Mouse (Mus musculus) intestine, postnatal 0 days (tissue): ENCODE data around the gene Ddx52. TPM values are rescaled to one million over a fixed set of nuclear protein-coding genes. Genes with fewer than 3 reads are reported as not detected.

ENCODE experiments used
- ATAC-seq: fragments of 200-750 bp; cut with Nextera tagmentation; 2 replicates; pipeline ENCODE4 v1.8.0; 2017; ENCODE audit warnings: mild to moderate bottlenecking, moderate TSS enrichment, moderate library complexity
- H3K27ac ChIP-seq: fragments of 300-500 bp; sonication (generic); 2 replicates; pipeline ENCODE4 v1.5.1; 2014; ENCODE audit warnings: mild to moderate bottlenecking, low read depth, low read length, moderate library complexity
- H3K27me3 ChIP-seq: fragments of 300-500 bp; sonication (generic); replicated peaks from 2 replicates; pipeline ENCODE4 v1.6.1; 2014; ENCODE audit warnings: low read length, mixed read lengths; ENCODE audit not compliant: control insufficient read depth, insufficient read depth
- H3K36me3 ChIP-seq: fragments of 300-500 bp; sonication (generic); 2 replicates; pipeline ENCODE4 v1.6.1; 2014; ENCODE audit warnings: mild to moderate bottlenecking, moderate library complexity; ENCODE audit not compliant: control insufficient read depth, insufficient read depth
- H3K4me1 ChIP-seq: fragments of 300-500 bp; sonication (generic); replicated peaks from 2 replicates; pipeline ENCODE4 v1.6.1; 2014; ENCODE audit warnings: antibody characterized with exemption, low read length, mixed read lengths; ENCODE audit not compliant: control insufficient read depth, insufficient read depth
- H3K4me2 ChIP-seq: fragments of 300-500 bp; sonication (generic); replicated peaks from 2 replicates; pipeline ENCODE4 v1.6.1; 2014; ENCODE audit warnings: low read depth, mild to moderate bottlenecking, moderate library complexity
- H3K4me3 ChIP-seq: fragments of 300-500 bp; sonication (generic); 2 replicates; pipeline ENCODE4 v1.5.1; 2014; ENCODE audit warnings: low read depth, low read length
- H3K9ac ChIP-seq: fragments of 300-500 bp; sonication (generic); 2 replicates; pipeline ENCODE4 v1.6.1; 2014; ENCODE audit warnings: mild to moderate bottlenecking, low read depth, low read length
- H3K9me3 ChIP-seq: fragments of 300-500 bp; sonication (generic); 2 replicates; pipeline ENCODE4 v1.6.1; 2016; ENCODE audit warnings: mixed run types; ENCODE audit not compliant: control insufficient read depth
- CTCF ChIP-seq: sonication (generic); IDR thresholded peaks from 2 replicates; pipeline ENCODE4 v1.5.1; 2016; ENCODE audit warnings: low read depth, mild to moderate bottlenecking, control low read depth, antibody characterized with exemption, moderate library complexity
- WGBS: fragments of 180-500 bp; shearing (Covaris S2); extraction: QIAGEN DNeasy Blood & Tissue Kit; methylation state at CpG from one replicate; pipeline ENCODE4 v1.1.7; 2014; 5-methylcytosine and 5-hydroxymethylcytosine counted together
- polyA plus RNA-seq: library from polyadenylated mRNA; unstranded; fragments of >200 nt; fragmentation: Nextera tagmentation; extraction: Ambion mirVana; gene quantifications from 2 replicates; pipeline ENCODE4 v1.2.1, GENCODE M21; 2015

Gene Ddx52
- 14.1 and 16.9 TPM in 2 replicates for polyA plus RNA-seq

GRCm38 (mm10) chr11:83941950-83942840 lies at the start of gene Ddx52:
TSS of gene Ddx52 (plus strand) at chr11:83942062.
- H3K27ac ChIP-seq: peak within 1 kb of the TSS; percentile 75
- peaks cover 32% of the 10 kb centered on the region for H3K36me3 ChIP-seq
- no peak for TF ChIP-seq CTCF
- no peaks in the 10 kb centered on the region for H3K9me3 ChIP-seq
- H3K4me1 ChIP-seq: no peaks in the 10 kb centered on the region; the same call in 1 of the 2 replicates
- H3K27me3 ChIP-seq: no peaks in the 10 kb centered on the region
- peak; percentile 90 for ATAC-seq
- WGBS: under 1% methylated on average over 49 of the region's 49 CpGs
- H3K4me2 ChIP-seq: peak within 1 kb of the TSS; percentile 81
- H3K4me3 ChIP-seq: peak within 1 kb of the TSS; percentile 92
- H3K9ac ChIP-seq: peak within 1 kb of the TSS; percentile 91

- no peak for TF ChIP-seq CTCF
- Histone ChIP-seq H3K4me3 (no peak overlapping the region), H3K27me3 (no peaks in the 10 kb centered on the region), H3K27ac (no peak overlapping the region), H3K9ac (no peak overlapping the region), H3K4me1 (no peaks in the 10 kb centered on the region), H3K4me2 (no peak overlapping the region), H3K9me3 (no peaks in the 10 kb centered on the region), H3K36me3 (peaks cover 17% of the 10 kb centered on the region; the same call in 1 of the 2 replicates)
- ATAC-seq: no peak
- 82% methylated on average over 9 of the region's 9 CpGs for WGBS
Measured at GRCm38 (mm10) chr11:83893325-83893724, 48.5 kb upstream of the Ddx52 start.

GRCm38 (mm10) chr11:83896430-83897410 lies 45.1 kb upstream of the Ddx52 start:
- H3K27ac ChIP-seq: no peak overlapping the region
- H3K9me3 ChIP-seq: no peaks in the 10 kb centered on the region
- ATAC-seq: peak; percentile 20; the same call in 1 of the 2 replicates
- H3K27me3 ChIP-seq: no peaks in the 10 kb centered on the region
- H3K9ac ChIP-seq: no peak overlapping the region
- H3K4me1 ChIP-seq: no peaks in the 10 kb centered on the region; the same call in 1 of the 2 replicates
- H3K4me3 ChIP-seq: no peak overlapping the region
- no peak overlapping the region for H3K4me2 ChIP-seq
- H3K36me3 ChIP-seq: peaks cover 21% of the 10 kb centered on the region; the same call in 1 of the 2 replicates
- WGBS: 61% methylated on average over 16 of the region's 16 CpGs
- no peak for TF ChIP-seq CTCF

- Histone ChIP-seq H3K4me1 (no peaks in the 10 kb centered on the region; the same call in 1 of the 2 replicates), H3K4me3 (no peak overlapping the region), H3K9ac (no peak overlapping the region), H3K4me2 (no peak overlapping the region), H3K27me3 (no peaks in the 10 kb centered on the region), H3K27ac (no peak overlapping the region), H3K9me3 (no peaks in the 10 kb centered on the region), H3K36me3 (peaks cover 21% of the 10 kb centered on the region; the same call in 1 of the 2 replicates)
- no peak for TF ChIP-seq CTCF
- 75% methylated on average over 7 of the region's 7 CpGs for WGBS
- no peak for ATAC-seq
Measured at GRCm38 (mm10) chr11:83897569-83897968, 44.3 kb upstream of the Ddx52 start.

- no peak for ATAC-seq
- no peak for TF ChIP-seq CTCF
- no peaks in the 10 kb centered on the region for H3K9me3 ChIP-seq
- no peak overlapping the region for H3K27ac ChIP-seq
- H3K9ac ChIP-seq: no peak overlapping the region
- H3K4me3 ChIP-seq: no peak overlapping the region
- WGBS: 28% methylated on average over 3 of the region's 3 CpGs
- no peaks in the 10 kb centered on the region; the same call in 1 of the 2 replicates for H3K4me1 ChIP-seq
- peaks cover 13% of the 10 kb centered on the region; the same call in 1 of the 2 replicates for H3K36me3 ChIP-seq
- H3K27me3 ChIP-seq: no peaks in the 10 kb centered on the region
- H3K4me2 ChIP-seq: no peak overlapping the region
Measured at GRCm38 (mm10) chr11:83902812-83903211, 39.0 kb upstream of the Ddx52 start.
